Mouse (Mus musculus) testis, postnatal 10 days (tissue): ENCODE measurements around the gene Fgl2.
"Not testable (repeated sequence)": the region's sequence is repeated elsewhere in the genome, so short reads cannot be mapped to it uniquely, and the experiment has no call there.

ENCODE experiments used
- DNase-seq: peaks from one replicate; pipeline ENCODE4 v3.0.0; 2021; ENCODE audit warnings: low spot score

The Fgl2 gene

GRCm38 (mm10) chr5:21372493-21373179, at the start of gene Fgl2:
Gene Fgl2, plus strand, starts transcription at chr5:21372642.
- DNase-seq: peak; percentile 74

- peak; percentile 78 for DNase-seq
These were observed 45.9 kb upstream of the Fgl2 start for GRCm38 (mm10) chr5:21326494-21326893.

- no peak for DNase-seq
These were observed 43.9 kb upstream of the Fgl2 start for GRCm38 (mm10) chr5:21328560-21328959.

GRCm38 (mm10) chr5:21329672-21330665, 42.5 kb upstream of the Fgl2 start:
- no peak for DNase-seq

GRCm38 (mm10) chr5:21331656-21332055, 40.8 kb upstream of the Fgl2 start:
- no peak for DNase-seq

- no peak for DNase-seq
These were observed 40.3 kb upstream of the Fgl2 start for GRCm38 (mm10) chr5:21332119-21332518.

GRCm38 (mm10) chr5:21342265-21342664, 30.2 kb upstream of the Fgl2 start:
- DNase-seq: not testable (repeated sequence)

GRCm38 (mm10) chr5:21348366-21348765, 24.1 kb upstream of the Fgl2 start:
- DNase-seq: no peak

GRCm38 (mm10) chr5:21351678-21352077, 20.8 kb upstream of the Fgl2 start:
- no peak for DNase-seq

- no peak for DNase-seq
These were observed 13.8 kb upstream of the Fgl2 start for GRCm38 (mm10) chr5:21358648-21359047.

- no peak for DNase-seq
These were observed 9.1 kb upstream of the Fgl2 start for GRCm38 (mm10) chr5:21363343-21363742.

- no peak for DNase-seq
These were observed 5.9 kb upstream of the Fgl2 start for GRCm38 (mm10) chr5:21366338-21367053.

- DNase-seq: no peak
These were observed 4.9 kb upstream of the Fgl2 start for GRCm38 (mm10) chr5:21367514-21367913.

GRCm38 (mm10) chr5:21370218-21370947, 2.1 kb upstream of the Fgl2 start:
- no peak for DNase-seq

GRCm38 (mm10) chr5:21371920-21372319, 522 bp upstream of the Fgl2 start:
- DNase-seq: no peak

- no peak for DNase-seq
These were observed 707 bp downstream of the Fgl2 start for GRCm38 (mm10) chr5:21373180-21373518.

- DNase-seq: no peak
These were observed 4.5 kb downstream of the Fgl2 start for GRCm38 (mm10) chr5:21376935-21377334.

GRCm38 (mm10) chr5:21378397-21378796, 6.0 kb downstream of the Fgl2 start:
- no peak for DNase-seq

- DNase-seq: no peak
These were observed 9.5 kb downstream of the Fgl2 start for GRCm38 (mm10) chr5:21381986-21382385.

GRCm38 (mm10) chr5:21382678-21383077, 10.2 kb downstream of the Fgl2 start:
- DNase-seq: no peak

- peak; percentile 47 for DNase-seq
These were observed 11.2 kb downstream of the Fgl2 start for GRCm38 (mm10) chr5:21383392-21384251.
